Mouse (Mus musculus): Measurements from ENCODE around the gene Farp1. TPM values are rescaled to one million over a fixed set of nuclear protein-coding genes. Genes with fewer than 3 reads are reported as not detected.

Farp1 gene
- polyA plus RNA-seq, 1 experiment from 2014 or later, result 22.0 TPM

DNA sequence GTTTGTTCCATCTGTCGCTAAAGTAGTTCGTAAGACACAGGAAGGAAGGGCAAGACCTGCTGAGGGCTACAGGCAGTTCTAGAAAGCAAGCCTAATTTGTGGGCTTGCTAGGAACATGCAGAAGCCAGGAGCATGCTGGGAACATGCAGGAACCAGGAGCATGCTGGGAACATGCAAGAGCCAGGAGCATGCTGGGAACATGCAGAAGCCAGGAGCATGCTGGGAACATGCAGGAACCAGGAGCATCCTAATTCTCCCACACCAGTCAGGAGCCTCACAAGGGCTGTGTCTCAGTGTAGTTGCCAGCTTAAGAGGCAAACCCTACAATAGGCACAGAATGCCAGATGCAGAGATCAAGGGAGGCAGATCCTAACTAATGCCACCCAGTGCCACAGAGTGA is 291.4 kb downstream of the Farp1 start:
- Histone ChIP-seq H3K27ac (ENCODE audit: low read length) (no peak overlapping the region), H3K36me3 (ENCODE audit: control insufficient read depth, insufficient read depth, low read length) (no peaks in the 10 kb centered on the region), H3K4me1 (replicated peaks; ENCODE audit: control insufficient read depth, insufficient read depth, low read length) (no peaks in the 10 kb centered on the region; the same call in 1 of the 2 replicates), H3K4me3 (ENCODE audit: low read length) (no peak overlapping the region), H3K4me2 (ENCODE audit: low read depth, low read length) (no peak overlapping the region), H3K9me3 (ENCODE audit: control insufficient read depth, low read length) (no peaks in the 10 kb centered on the region), H3K27me3 (ENCODE audit: control insufficient read depth, insufficient read depth, low read depth, low read length) (no peaks in the 10 kb centered on the region), H3K9ac (ENCODE audit: low read length) (no peak overlapping the region)
- ATAC-seq (ENCODE audit: low read depth), result no peak
- 80% methylated on average over 2 of the region's 2 CpGs for WGBS

DNA sequence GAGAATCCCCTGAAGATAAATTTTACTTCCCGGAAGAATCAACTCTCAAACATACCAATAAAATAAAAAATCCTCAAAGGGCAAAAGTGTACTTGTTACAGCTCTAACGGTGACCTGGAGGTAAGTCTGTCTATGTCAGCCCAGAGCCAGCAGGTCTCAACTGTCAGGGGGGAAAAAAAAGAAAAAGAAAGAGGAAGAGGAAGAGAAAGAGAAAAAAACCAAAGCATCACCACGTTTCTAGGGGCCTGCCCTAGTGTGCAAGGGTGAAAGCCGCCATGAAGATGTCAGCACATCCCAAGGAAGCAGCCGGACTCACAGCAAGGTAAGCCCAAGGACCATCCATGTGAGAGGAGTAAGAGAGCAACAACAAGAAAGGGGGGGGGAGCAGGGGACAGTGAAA is 293.9 kb downstream of the Farp1 start:
- no peaks in the 10 kb centered on the region; the same call in 1 of the 2 replicates for H3K4me1 ChIP-seq (replicated peaks; ENCODE audit: control insufficient read depth, insufficient read depth, low read length)

DNA sequence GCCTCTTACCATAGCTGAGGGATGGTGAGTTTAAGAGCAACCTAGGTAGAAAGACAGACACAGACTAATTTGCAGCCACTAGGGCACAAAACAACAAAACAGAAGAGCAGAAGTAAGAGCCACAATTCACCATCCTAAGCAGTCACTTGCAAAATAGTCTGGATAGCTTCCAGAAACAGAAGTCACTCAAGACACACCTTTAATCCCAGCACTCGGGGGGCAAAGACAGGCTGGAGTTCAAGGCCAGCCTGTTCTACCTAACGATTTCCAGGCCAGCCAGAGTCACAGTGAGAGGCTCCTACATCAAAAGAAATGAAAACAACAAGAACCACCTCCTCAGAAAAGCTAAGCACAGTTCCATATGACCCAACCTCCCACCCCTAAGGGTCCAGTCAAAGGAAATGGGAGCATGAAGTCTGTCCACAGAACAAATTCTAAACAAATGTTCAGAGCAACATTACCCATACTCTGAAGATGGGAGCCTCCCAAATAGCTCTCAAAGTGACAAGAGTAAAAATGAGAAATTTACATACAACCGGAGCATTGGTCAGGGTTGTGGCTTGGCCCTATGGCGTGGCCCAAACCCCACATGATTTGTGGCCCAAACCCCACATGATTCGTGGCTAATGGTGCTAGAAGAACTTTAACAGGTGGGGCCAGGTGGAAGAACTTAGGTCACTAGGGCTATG is 294.5 kb downstream of the Farp1 start:
- no peaks in the 10 kb centered on the region for H3K27me3 ChIP-seq (ENCODE audit: control insufficient read depth, insufficient read depth, low read depth, low read length)
- ATAC-seq (ENCODE audit: low read depth), result no peak
- no peaks in the 10 kb centered on the region for H3K36me3 ChIP-seq (ENCODE audit: control insufficient read depth, insufficient read depth, low read length)
- no peak overlapping the region for H3K4me2 ChIP-seq (ENCODE audit: low read depth, low read length)
- H3K27ac ChIP-seq (ENCODE audit: low read length), result no peak overlapping the region
- H3K9ac ChIP-seq (ENCODE audit: low read length), result no peak overlapping the region
- H3K4me1 ChIP-seq (replicated peaks; ENCODE audit: control insufficient read depth, insufficient read depth, low read length), result no peaks in the 10 kb centered on the region; the same call in 1 of the 2 replicates
- H3K4me3 ChIP-seq (ENCODE audit: low read length), result no peak overlapping the region
- no peaks in the 10 kb centered on the region for H3K9me3 ChIP-seq (ENCODE audit: control insufficient read depth, low read length)
- WGBS, result 59% methylated on average over 5 of the region's 5 CpGs

More for the DNA sequence above, 293.9 kb downstream of the Farp1 start:
- no peaks in the 10 kb centered on the region for H3K27me3 ChIP-seq (ENCODE audit: control insufficient read depth, insufficient read depth, low read depth, low read length)
- no peak overlapping the region for H3K4me3 ChIP-seq (ENCODE audit: low read length)
- no peaks in the 10 kb centered on the region for H3K9me3 ChIP-seq (ENCODE audit: control insufficient read depth, low read length)
- 67% methylated on average over 5 of the region's 5 CpGs for WGBS
- no peak overlapping the region for H3K27ac ChIP-seq (ENCODE audit: low read length)
- H3K4me2 ChIP-seq (ENCODE audit: low read depth, low read length), result no peak overlapping the region
- no peaks in the 10 kb centered on the region for H3K36me3 ChIP-seq (ENCODE audit: control insufficient read depth, insufficient read depth, low read length)
- no peak overlapping the region for H3K9ac ChIP-seq (ENCODE audit: low read length)
- ATAC-seq (ENCODE audit: low read depth), result no peak

DNA sequence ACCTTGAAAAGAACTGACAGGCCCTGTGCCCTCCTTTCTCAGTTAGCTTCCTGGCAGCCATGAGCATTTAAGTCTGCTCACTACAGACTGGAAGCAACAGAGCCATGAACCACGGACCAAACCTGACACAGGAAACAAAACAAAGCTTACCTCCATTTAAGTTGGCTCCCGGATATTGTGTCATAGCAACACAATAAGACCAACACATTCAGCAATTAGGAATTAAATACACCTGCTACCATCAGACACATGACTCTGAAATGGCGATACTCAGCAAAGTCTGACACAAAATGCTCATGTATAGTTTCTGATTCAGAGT is 295.0 kb downstream of the Farp1 start:
- 74% methylated on average over 3 of the region's 3 CpGs for WGBS
- no peak overlapping the region for H3K9ac ChIP-seq (ENCODE audit: low read length)
- no peak for ATAC-seq (ENCODE audit: low read depth)
- no peak overlapping the region for H3K4me2 ChIP-seq (ENCODE audit: low read depth, low read length)
- H3K9me3 ChIP-seq (ENCODE audit: control insufficient read depth, low read length), result no peaks in the 10 kb centered on the region
- H3K27ac ChIP-seq (ENCODE audit: low read length), result no peak overlapping the region
- H3K4me1 ChIP-seq (replicated peaks; ENCODE audit: control insufficient read depth, insufficient read depth, low read length), result no peaks in the 10 kb centered on the region; the same call in 1 of the 2 replicates
- H3K27me3 ChIP-seq (ENCODE audit: control insufficient read depth, insufficient read depth, low read depth, low read length), result no peaks in the 10 kb centered on the region
- H3K4me3 ChIP-seq (ENCODE audit: low read length), result no peak overlapping the region
- peaks cover 4% of the 10 kb centered on the region; the same call in 1 of the 2 replicates for H3K36me3 ChIP-seq (ENCODE audit: control insufficient read depth, insufficient read depth, low read length)

Other genes with a start within 250 kb of the Farp1 start
- gene Ipo5, start 124.0 kb upstream of the Farp1 start, polyA plus RNA-seq (2015; fragmentation: Nextera tagmentation; extraction: Ambion mirVana), result 71.8 and 78.9 TPM in 2 replicates